1 mouse cellular context compared by ENCODE assay signal in the genomic region with DNA sequence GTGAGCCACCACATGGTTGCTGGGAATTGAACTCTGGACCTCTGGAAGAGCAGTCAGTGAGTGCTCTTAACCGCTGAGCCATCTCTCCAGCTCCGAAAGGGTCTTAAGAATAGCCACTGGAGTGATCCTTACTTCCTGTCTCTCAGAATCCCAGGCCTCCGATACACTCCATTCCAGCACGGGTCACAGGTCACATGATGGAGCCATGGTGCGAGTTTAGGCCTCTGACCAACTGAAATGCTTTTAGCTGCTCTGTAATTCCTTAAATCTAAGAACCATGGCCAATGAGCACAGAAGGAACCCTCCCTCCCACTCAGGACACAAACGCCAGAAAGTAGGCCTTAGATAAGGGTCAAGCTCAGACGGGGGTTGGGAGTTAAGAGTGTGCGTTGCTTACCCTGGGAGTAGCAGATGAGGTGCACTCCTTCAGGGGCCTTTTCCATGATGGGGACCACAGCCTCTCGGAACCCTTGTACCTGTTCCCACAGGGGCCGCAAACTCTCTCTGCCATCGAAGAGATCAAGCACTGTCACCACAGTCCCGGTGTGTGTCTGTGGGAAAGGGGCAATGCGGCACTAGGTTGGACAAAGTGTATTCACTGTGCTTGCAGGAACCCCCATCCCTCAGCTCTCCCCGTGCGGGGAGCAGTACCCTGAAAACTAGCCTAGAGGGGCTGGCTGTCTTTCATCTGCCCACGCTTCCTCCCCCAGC.
TF ChIP-seq lines count a peak whose summit lies in the region.

No protein-coding gene starts in this region.

TF ChIP-seq in MEL, 35 proteins besides CTCF, POLR2A, EP300 and RAD21:
- TF ChIP-seq MYC (IDR thresholded peaks at IDR 0.05; ENCODE audit: low read depth, low read length) = no peak
- TF ChIP-seq JUND (IDR thresholded peaks at IDR 0.05; ENCODE audit: low read depth, low read length) = no peak
- no peak for TF ChIP-seq UBTF (IDR thresholded peaks at IDR 0.05; ENCODE audit: borderline replicate concordance, insufficient read depth, low read depth, low read length)
- TF ChIP-seq ZC3H11A (IDR thresholded peaks at IDR 0.05; ENCODE audit: low read depth, low read length) = no peak
- TF ChIP-seq SMC3 (IDR thresholded peaks at IDR 0.05; ENCODE audit: low read depth, low read length) = no peak
- TF ChIP-seq CHD2 (IDR thresholded peaks at IDR 0.05; ENCODE audit: low read length) = no peak
- no peak for TF ChIP-seq HCFC1 (IDR thresholded peaks at IDR 0.05; ENCODE audit: low read depth, low read length)
- no peak for TF ChIP-seq USF1 (IDR thresholded peaks at IDR 0.05; ENCODE audit: low read depth, low read length)
- TF ChIP-seq TCF12 (IDR thresholded peaks at IDR 0.05; ENCODE audit: low read depth, low read length) = no peak
- no peak for TF ChIP-seq MAX (IDR thresholded peaks at IDR 0.05; ENCODE audit: low read length)
- no peak for TF ChIP-seq POLR2AphosphoS5 (IDR thresholded peaks at IDR 0.05; ENCODE audit: borderline replicate concordance, low read depth, low read length)
- TF ChIP-seq MYB (IDR thresholded peaks at IDR 0.05; ENCODE audit: low read depth, low read length) = no peak
- TF ChIP-seq GABPA (IDR thresholded peaks at IDR 0.05; ENCODE audit: low read depth, low read length) = no peak
- no peak for TF ChIP-seq ETS1 (IDR thresholded peaks at IDR 0.05; ENCODE audit: low read depth, low read length)
- TF ChIP-seq MAZ (IDR thresholded peaks at IDR 0.05; ENCODE audit: low read depth, low read length) = no peak
- TF ChIP-seq POLR2AphosphoS2 (IDR thresholded peaks at IDR 0.05; ENCODE audit: low read length) = no peak
- TF ChIP-seq BHLHE40 (IDR thresholded peaks at IDR 0.05; ENCODE audit: borderline replicate concordance, low read depth, low read length) = no peak
- TF ChIP-seq MAFK (IDR thresholded peaks at IDR 0.05; ENCODE audit: borderline replicate concordance, low read depth, low read length) = no peak
- TF ChIP-seq RCOR1 (IDR thresholded peaks at IDR 0.05; ENCODE audit: low read depth, low read length) = no peak
- TF ChIP-seq SIN3A (IDR thresholded peaks at IDR 0.05; ENCODE audit: low read length) = no peak
